Mouse (Mus musculus) gastrocnemius, adult 2 months (tissue): ENCODE results near the gene Acsbg1. TPM values are rescaled to one million over a fixed set of nuclear protein-coding genes. Genes with fewer than 3 reads are reported as not detected.
A peak's percentile ranks its signal among the peaks of the same experiment; 100 is the strongest.
"Not testable (repeated sequence)": the region's sequence is repeated elsewhere in the genome, so short reads cannot be mapped to it uniquely, and the experiment has no call there.

Experiments used
- DNase-seq: peaks from one replicate; pipeline ENCODE4 v3.0.0; 2022
- H3K27ac ChIP-seq: fragments of 200-600 bp; 2 replicates; pipeline ENCODE4 v1.8.1; 2022; ENCODE audit warnings: mild to moderate bottlenecking
- H3K4me3 ChIP-seq: fragments of 200-600 bp; 2 replicates; pipeline ENCODE4 v1.8.1; 2022; ENCODE audit warnings: mild to moderate bottlenecking, moderate library complexity
- CTCF ChIP-seq: fragments of 200-600 bp; IDR thresholded peaks from 2 replicates; pipeline ENCODE4 v1.8.1; 2022; ENCODE audit warnings: antibody characterized with exemption, mild to moderate bottlenecking, moderate library complexity
- intact Hi-C: fragments of 180-260 bp; cut with DNase I; formaldehyde crosslinking; loops from one replicate; pipeline ENCODE4 v1.15.1; 2025
- total RNA-seq, 2 experiments: library from RNA; stranded (reverse); gene quantifications; 2 replicates each; pipeline ENCODE4 v1.2.3; 2021

Acsbg1 gene
- total RNA-seq, 2 experiments from 2014 or later: 0.15 to 0.28 TPM

DNA sequence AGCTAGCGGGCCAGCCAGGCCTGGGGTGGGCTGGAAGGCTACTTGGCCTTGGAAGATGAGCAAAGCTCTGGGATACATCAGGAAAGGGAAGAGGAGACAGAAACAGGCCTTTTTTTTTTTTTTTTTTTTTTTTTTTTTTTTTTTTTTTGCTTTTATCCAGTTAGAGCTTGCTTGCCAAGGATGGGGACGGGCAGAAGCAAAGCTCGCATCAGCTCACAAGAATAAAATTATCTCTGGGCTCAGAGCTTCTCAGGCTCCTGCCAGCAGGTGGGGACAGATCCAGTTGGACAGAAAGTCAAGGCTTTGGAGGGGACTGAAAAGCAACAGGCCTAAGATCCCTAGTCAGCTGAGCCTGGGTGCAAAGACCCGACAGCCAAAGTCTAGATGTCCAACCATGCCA lies 32.9 kb downstream of the Acsbg1 start:
- DNase-seq: no peak
- TF ChIP-seq CTCF: no peak
- no peak overlapping the region for H3K4me3 ChIP-seq
- intact Hi-C loops: no loop called here
- no peak overlapping the region for H3K27ac ChIP-seq

DNA sequence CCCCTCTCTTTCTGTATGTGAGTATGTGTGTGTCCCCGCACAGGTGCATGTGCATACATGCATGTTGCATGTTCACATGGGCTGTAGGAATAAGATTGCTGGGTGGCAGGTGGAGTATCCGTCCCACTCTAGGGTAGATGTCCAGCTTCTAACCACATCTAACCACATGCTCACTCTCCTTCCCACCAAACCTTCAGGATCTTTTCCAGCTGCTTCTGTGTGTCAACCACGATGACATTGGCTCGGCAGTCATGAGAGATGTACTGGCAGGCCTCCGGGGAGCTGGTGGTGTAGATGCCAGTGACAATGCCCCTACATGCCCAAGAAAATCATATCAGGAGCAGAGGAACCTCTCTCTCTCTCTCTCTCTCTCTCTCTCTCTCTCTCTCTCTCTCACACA lies 34.4 kb downstream of the Acsbg1 start:
- intact Hi-C loops: no loop called here

DNA sequence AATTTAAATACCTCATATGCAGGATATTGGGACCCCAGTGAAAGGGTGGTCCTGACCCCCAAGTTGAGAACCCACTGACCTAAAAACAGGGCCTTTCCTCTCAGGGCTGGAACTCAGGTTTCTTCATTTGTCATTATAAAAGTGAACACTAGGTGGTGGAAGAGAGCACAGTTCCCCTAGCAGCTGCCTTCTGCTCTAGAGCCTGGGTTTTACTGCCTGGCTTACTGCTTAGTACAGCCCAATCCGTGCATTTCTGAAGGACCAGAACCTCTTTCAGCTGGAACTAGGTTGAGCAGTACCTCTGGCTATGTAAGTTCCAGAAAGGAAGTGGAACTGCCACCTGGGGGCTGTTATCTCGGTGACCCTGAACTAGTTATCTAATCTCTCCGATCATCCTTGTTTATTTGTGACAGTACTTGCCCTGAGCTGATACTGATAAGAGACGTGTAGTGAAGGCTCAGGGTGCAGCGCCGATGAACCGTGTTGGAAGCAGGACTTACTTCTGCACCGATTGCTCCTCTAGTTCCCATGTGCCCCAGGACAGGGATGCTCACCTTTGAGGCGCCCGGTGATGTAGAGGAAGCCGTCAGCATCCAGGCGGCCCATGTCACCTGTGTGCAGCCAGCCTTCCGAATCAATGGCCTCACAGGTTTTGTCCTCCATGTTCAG lies 47.4 kb downstream of the Acsbg1 start:
- peak; percentile 79 for TF ChIP-seq CTCF
- DNase-seq: no peak
- intact Hi-C loops: loop anchor here (1.0 kb wide), 1 partner anchor 62 kb away; no protein-coding TSS in a partner anchor
- no peak overlapping the region for H3K27ac ChIP-seq
- H3K4me3 ChIP-seq: no peak overlapping the region

More for the DNA sequence above, 34.4 kb downstream of the Acsbg1 start:
- Histone ChIP-seq H3K27ac (no peak overlapping the region), H3K4me3 (no peak overlapping the region)
- DNase-seq: no peak
- no peak for TF ChIP-seq CTCF

DNA sequence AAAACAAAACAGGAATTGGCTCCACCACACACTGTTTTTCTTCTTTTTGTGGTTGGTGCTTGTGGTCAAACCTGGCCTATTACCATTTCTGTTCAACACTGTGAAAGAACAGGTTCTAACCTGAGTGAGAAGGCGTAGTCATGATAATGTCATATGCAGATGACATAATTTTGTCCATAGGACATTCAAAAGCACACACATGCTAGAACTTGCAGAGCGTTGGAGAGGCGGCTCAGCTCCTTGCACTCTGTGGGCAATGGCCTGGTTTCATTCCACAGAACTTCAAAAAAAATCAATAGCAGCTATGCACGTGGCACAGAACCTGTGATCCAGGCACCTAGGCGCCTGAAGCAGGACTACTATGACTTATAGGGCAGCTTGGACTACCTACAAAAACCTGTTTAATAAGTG lies 48.9 kb downstream of the Acsbg1 start:
- Histone ChIP-seq H3K4me3 (no peak overlapping the region), H3K27ac (no peak overlapping the region)
- no peak for DNase-seq
- intact Hi-C loops: no loop called here
- no peak for TF ChIP-seq CTCF

DNA sequence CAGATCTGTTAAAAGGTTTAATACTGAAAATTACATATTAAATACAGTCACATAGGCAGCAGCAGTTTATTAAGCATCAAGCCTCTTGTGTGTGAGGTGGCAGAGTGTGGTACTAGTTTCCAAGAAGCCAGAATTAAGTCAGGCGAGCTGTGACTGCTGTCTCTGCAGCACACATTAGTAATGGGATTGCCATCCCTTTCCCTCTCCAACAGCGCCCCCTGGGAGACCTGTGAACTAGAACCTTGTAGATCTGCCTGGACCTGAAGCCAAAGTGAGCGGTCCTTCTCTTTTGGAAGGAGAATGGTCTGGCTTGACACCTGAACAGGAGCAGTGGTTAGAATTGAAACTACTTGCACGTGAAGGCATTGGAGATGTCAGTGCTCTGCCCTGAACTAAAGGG lies 56.8 kb downstream of the Acsbg1 start:
- intact Hi-C loops: loop anchor here (1.0 to 2.0 kb wide), 2 partner anchors 44 to 53 kb away; partner anchors contain the start of gene Cib2
- H3K27ac ChIP-seq: no peak overlapping the region
- TF ChIP-seq CTCF: peak; percentile 72
- H3K4me3 ChIP-seq: no peak overlapping the region
- peak; percentile 86 for DNase-seq

DNA sequence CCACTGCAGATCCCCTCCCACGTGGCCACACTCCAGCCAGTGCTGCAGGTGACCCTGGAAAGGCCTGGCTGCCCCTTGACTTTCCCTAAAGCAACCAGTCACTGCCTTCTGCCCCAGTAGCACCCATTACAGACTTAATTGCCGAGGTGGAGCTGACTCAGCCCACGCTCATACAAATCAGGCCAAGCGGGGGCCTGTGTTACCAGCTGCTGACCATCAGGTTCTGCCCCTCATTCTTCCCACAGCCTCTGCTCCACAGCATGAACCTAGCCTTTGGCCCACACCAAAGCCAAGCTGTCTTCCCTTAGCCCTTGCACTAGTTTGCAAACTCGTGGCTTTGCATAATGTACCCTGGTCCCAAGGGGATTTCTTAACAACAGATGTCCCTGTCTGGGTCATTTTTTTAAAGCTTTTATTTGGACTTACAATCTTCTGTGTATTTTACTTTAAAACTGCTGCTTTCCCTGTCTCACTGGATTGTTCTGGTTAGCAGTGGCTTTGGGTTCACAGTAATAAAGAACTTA lies 57.5 kb downstream of the Acsbg1 start:
- intact Hi-C loops: loop anchor here (2.0 kb wide), 1 partner anchor 43 kb away; the partner anchor contains the start of gene Cib2
- no peak overlapping the region for H3K4me3 ChIP-seq
- TF ChIP-seq CTCF: no peak
- no peak overlapping the region for H3K27ac ChIP-seq
- DNase-seq: no peak

DNA sequence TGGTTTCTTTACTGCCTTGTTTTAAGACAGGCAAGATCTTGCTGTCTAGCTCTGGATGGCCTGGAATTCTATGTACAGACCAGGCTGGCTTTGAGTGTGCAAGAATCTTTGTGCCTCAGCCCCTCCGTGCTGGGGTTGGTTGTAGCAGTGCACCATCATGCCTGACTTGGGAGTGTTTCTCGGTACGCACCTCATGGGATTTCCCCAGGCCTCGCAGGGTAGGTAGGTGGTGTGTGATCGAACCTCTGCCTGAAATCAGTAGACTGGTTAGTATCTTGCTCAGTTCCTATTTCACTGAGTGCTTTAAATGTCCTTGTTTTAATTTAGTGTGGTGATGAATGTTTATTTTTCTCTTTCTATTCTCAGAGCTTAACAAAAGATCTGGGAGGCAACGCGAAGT lies 58.8 kb downstream of the Acsbg1 start:
- intact Hi-C loops: no loop called here
- no peak for TF ChIP-seq CTCF
- DNase-seq: no peak
- Histone ChIP-seq H3K4me3 (no peak overlapping the region), H3K27ac (no peak overlapping the region)

DNA sequence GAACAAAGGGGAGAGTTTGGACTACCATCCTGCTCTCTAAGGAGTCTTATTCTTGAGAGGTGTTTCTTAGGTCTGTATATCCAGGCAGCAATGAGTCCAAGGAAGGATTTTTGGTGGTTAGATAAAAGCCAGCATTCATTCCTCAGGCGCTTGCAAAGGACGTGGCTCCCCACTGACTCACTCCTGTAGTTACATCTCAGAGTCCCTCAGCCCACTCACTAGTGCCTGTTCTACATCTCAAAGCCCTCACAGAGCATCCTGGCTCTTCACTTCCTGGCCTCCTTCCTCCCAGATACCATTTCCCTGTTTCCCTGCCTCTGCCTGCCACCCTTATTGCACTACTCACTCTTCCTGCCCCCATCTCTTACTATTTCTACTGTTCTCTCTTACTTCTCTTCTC lies 59.3 kb downstream of the Acsbg1 start:
- no peak for DNase-seq
- intact Hi-C loops: no loop called here
- no peak overlapping the region for H3K27ac ChIP-seq
- no peak overlapping the region for H3K4me3 ChIP-seq
- TF ChIP-seq CTCF: no peak

DNA sequence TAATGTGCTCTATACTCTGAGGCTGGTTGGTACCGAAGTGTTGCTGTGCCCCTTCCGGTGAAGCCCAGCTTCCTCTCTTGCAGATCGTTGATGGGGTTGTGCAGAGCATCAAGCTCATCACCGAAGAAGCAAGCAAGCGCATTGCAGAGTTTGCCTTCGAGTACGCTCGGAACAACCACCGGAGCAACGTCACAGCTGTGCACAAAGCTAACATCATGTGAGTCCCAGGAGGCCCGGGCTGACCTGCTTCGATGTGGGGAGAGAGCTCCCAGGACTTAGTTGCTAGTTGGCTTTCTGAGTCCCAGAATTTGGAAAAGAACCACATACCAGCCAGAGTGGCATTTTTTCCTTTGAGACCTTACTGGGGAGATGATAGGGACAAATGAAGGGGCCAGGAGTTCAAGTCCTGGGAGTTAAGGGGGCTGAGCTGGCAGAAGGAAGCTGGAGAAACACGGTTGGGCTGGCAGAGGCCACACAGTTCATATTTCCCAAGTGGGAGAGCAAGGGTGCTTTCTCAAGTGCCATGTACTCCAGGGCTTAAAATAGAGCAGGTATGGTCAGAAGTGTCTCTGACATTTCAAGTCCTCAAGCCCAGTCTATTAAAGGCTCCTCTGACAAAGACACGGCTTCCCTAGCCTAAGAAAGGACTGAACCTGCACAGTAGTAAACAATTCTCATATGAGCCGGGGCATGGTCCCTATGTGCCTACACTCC lies 64.8 kb downstream of the Acsbg1 start:
- DNase-seq: peak; percentile 74
- Histone ChIP-seq H3K4me3 (peak overlapping the region; percentile 65), H3K27ac (peak overlapping the region; percentile 96)
- intact Hi-C loops: loop anchor here (2.0 kb wide), 1 partner anchor 36 kb away; the partner anchor contains the start of gene Cib2
- no peak for TF ChIP-seq CTCF

DNA sequence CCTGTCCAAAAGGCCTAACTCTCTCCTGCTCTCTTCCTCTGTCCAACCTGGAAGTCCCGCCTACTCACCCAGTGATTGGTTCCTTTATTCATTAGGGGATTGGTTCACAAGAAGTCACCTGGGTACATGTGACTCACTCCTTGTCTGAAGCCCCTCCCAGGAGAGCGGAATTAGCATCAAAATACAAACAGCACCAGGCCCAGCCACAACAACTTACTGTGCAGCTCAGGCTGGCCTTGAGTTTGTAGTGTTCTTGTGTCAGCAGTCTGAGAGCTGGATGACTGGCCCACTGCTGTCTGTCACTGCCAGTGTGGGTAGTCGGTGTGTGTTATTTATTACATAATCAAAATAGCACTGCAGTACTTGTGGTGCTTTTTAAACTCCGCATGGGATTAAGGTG lies 68.0 kb downstream of the Acsbg1 start:
- H3K4me3 ChIP-seq: peak overlapping the region; percentile 65; the same call in 1 of the 2 replicates
- peak overlapping the region; percentile 96 for H3K27ac ChIP-seq
- DNase-seq: peak; percentile 44
- intact Hi-C loops: not testable (repeated sequence)

DNA sequence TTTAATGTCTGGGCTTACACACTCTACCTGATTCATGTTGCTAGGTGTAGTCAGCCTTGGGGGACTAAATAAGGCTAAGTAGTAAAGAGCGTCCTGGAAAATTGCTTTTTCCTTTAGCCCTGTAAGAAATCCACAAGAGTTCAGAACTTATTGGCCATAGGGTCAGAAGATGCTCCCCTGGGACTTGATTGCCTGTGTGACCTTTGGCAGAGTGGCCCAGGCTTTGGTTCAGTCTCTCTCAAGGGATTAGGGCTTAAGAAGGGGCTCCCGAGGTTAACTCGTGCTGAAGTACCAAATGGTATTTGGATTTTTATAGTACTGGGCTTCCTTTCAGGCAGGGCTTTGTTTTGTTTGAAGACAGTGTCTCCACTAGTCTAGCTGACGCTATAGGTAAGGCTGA lies 73.8 kb downstream of the Acsbg1 start:
- no peak for DNase-seq
- TF ChIP-seq CTCF: no peak
- H3K27ac ChIP-seq: peak overlapping the region; percentile 94
- peak overlapping the region; percentile 80 for H3K4me3 ChIP-seq
- intact Hi-C loops: loop anchor here (2.0 kb wide), 1 partner anchor 27 kb away; the partner anchor contains the start of gene Cib2

DNA sequence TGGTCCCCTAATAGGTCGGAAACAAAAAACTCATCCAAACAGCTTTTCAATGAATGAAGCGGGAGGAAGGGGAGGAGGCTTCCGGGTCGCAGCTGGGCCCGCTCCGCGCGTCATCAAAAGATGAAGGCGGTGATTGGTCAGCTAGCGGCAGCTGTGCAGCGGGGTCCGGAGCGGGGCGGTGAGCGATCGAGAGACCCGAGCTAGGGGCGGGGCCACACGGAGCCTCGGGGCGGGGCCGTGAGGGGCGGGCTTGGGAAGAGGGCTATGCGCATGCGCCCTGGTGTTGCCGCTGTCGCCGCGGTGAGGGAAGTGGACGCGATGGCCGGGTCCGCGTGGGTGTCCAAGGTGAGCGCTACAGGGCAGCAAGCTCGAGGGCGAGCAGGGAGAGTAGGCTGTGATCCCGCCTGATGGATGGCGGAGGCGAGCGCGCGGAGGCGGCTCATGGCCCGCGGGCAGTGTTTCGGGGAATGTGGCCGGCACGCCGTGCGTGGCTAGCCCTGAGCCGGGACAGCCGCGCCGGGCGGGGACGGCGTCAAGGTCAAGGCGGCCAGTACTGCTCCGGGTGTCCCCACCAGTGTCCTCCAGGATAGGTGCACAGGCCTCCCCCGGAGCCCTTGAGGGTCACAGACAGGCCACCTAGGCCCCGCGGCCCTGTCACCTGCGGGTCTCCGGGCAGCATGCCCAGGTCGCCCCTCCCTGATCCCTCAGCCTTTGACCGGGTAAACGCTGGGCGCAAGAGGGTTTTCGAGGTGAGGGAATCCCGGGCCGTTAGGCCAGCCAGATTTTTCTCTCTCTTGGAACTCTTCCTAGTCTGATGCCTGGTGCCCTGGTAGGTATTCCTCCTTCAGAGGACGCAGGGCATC lies 75.2 kb downstream of the Acsbg1 start, which contains the start of gene Idh3a:
TSS of gene Idh3a (plus strand) at position 136 of the 863 bp plus-strand sequence.
- intact Hi-C loops: loop anchor here (2.0 kb wide), 1 partner anchor 26 kb away; the partner anchor contains the start of gene Cib2
- Histone ChIP-seq H3K4me3 (peak within 1 kb of the TSS; percentile 80), H3K27ac (peak within 1 kb of the TSS; percentile 94)
- DNase-seq: peak; percentile 99
- no peak for TF ChIP-seq CTCF
